Mouse (Mus musculus) B cell, adult 2 months (primary cell): ENCODE measurements around the gene Gmppb.
"Not testable (repeated sequence)": the region's sequence is repeated elsewhere in the genome, so short reads cannot be mapped to it uniquely, and the experiment has no call there.

Source experiments
- DNase-seq, 2 experiments: peaks; one replicate each; pipeline ENCODE4 v3.0.0; 2022

Gene Gmppb

GRCm38 (mm10) chr9:108049016-108049455 is at the start of gene Gmppb:
TSS of gene Gmppb (plus strand) at chr9:108049242.
- DNase-seq: peak; percentile 96 to 97

- DNase-seq: peak; percentile 98 to 99
Observed at GRCm38 (mm10) chr9:108001922-108002770, 46.9 kb upstream of the Gmppb start, which contains the start of gene Ip6k1. TSS of gene Ip6k1 (plus strand) at chr9:108002501.

GRCm38 (mm10) chr9:108002778-108003530 is 46.1 kb upstream of the Gmppb start:
- peak in 1 of 2 experiments; percentile 42 for DNase-seq

GRCm38 (mm10) chr9:108003531-108003890 is 45.5 kb upstream of the Gmppb start:
- peak; percentile 53 to 59 for DNase-seq

- no peak for DNase-seq
Observed at GRCm38 (mm10) chr9:108008041-108008440, 41.0 kb upstream of the Gmppb start.

- no peak for DNase-seq
Observed at GRCm38 (mm10) chr9:108010385-108010784, 38.7 kb upstream of the Gmppb start.

- DNase-seq: not testable (repeated sequence)
Observed at GRCm38 (mm10) chr9:108013577-108013976, 35.5 kb upstream of the Gmppb start.

GRCm38 (mm10) chr9:108017127-108017526 is 31.9 kb upstream of the Gmppb start:
- no peak for DNase-seq

GRCm38 (mm10) chr9:108020741-108021140 is 28.3 kb upstream of the Gmppb start:
- no peak for DNase-seq

GRCm38 (mm10) chr9:108023216-108023615 is 25.8 kb upstream of the Gmppb start:
- no peak for DNase-seq

GRCm38 (mm10) chr9:108026584-108026983 is 22.5 kb upstream of the Gmppb start:
- no peak for DNase-seq

- no peak for DNase-seq
Observed at GRCm38 (mm10) chr9:108027867-108028266, 21.2 kb upstream of the Gmppb start.

GRCm38 (mm10) chr9:108032126-108032525 is 16.9 kb upstream of the Gmppb start:
- no peak for DNase-seq

- peak; percentile 50 to 64 for DNase-seq
Observed at GRCm38 (mm10) chr9:108035331-108036156, 13.5 kb upstream of the Gmppb start.

- DNase-seq: no peak
Observed at GRCm38 (mm10) chr9:108044751-108045492, 4.1 kb upstream of the Gmppb start.

GRCm38 (mm10) chr9:108046582-108046981 is 2.5 kb upstream of the Gmppb start:
- DNase-seq: no peak

- DNase-seq: no peak
Observed at GRCm38 (mm10) chr9:108047601-108048565, 1.2 kb upstream of the Gmppb start.

- no peak for DNase-seq
Observed at GRCm38 (mm10) chr9:108048566-108048955, 481 bp upstream of the Gmppb start.

- no peak for DNase-seq
Observed at GRCm38 (mm10) chr9:108049561-108050251, 664 bp downstream of the Gmppb start.
